In the genomic region with DNA sequence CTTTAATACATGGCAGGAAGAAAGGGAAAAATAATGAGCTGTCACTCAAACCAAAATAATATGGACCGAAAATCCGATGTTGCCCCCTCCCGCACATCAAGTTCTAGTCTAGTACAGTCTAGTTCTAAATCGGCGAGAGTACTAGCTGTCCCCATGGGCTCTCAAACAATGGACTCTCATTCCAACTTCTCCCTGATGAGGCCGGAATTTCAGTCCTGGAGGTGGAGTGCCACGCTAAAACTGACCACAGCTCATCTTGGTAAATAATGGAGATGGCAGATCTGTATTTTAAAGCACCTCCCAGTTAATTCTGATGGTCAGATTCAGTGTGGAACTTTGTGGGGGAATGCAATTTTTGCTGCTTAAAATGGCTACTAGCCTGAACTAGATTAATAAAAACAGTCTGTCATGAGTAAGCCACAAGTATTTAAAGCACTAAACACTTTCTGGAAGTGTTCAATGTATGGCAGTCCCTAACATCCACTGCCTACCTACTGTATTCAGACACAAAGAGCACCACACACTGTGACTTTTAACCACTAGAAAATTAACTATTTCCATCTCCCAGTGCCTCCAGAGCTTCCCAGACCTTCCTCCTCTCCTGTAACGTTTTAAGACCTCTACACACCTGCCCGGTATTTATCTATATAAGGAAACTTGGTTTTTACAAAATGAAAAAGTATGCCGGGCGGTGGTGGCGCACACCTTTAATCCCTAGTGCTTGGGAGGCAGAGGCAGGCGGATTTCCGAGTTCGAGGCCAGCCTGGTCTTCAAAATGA, we compare ENCODE assay signal across 8 mouse cellular contexts. TPM values are rescaled to one million over a fixed set of nuclear protein-coding genes. Genes with fewer than 3 reads are reported as not detected.
A peak's percentile ranks its signal among the peaks of the same experiment; 100 is the strongest.
DNase-seq lines count a peak whose midpoint lies in the region; ATAC-seq and TF ChIP-seq lines count a peak whose summit lies in the region.

No protein-coding gene starts in this region.

- peaks cover 33% of the 10 kb centered on the region for H3K36me3 ChIP-seq in G1E (replicated peaks)
- no peaks in the 10 kb centered on the region; the same call in 1 of the 2 replicates for H3K36me3 ChIP-seq in heart, embryonic 10.5 days
- 0 out of 2 replicates have a peak, but pooled peaks cover 5% of the 10 kb centered on the region for H3K36me3 ChIP-seq in limb, embryonic 12.5 days

- peaks cover 37% of the 10 kb centered on the region for H3K4me1 ChIP-seq in G1E (ENCODE audit: insufficient read depth, low read depth, low read length)
- H3K4me1 ChIP-seq in heart, embryonic 10.5 days, result peaks cover 36% of the 10 kb centered on the region
- peaks cover 35% of the 10 kb centered on the region for H3K4me1 ChIP-seq in limb, embryonic 12.5 days (replicated peaks)

- 64% methylated on average over 15 of the region's 15 CpGs for WGBS in heart, embryonic 10.5 days
- 72% methylated on average over 15 of the region's 15 CpGs for WGBS in limb, embryonic 12.5 days

- peak overlapping the region; percentile 84 for H3K4me3 ChIP-seq in G1E (ENCODE audit: low read depth, low read length)
- H3K4me3 ChIP-seq in heart, embryonic 10.5 days, result peak overlapping the region; percentile 94
- peak overlapping the region; percentile 100 for H3K4me3 ChIP-seq in limb, embryonic 12.5 days (replicated peaks)

- no peak for ATAC-seq in G1E (ENCODE audit: extremely low read depth, insufficient number of reproducible peaks, low FRiP score, poor library complexity, severe bottlenecking)
- no peak for ATAC-seq in limb, embryonic 12.5 days (ENCODE audit: insufficient number of reproducible peaks, insufficient read depth, low FRiP score, low TSS enrichment, low read depth)

- TF ChIP-seq CTCF in G1E (IDR thresholded peaks at IDR 0.05; ENCODE audit: low read depth, low read length), result no peak

- H3K27ac ChIP-seq in heart, embryonic 10.5 days, result peak overlapping the region; percentile 100
- peak overlapping the region; percentile 100 for H3K27ac ChIP-seq in limb, embryonic 12.5 days

- no peaks in the 10 kb centered on the region for H3K9me3 ChIP-seq in G1E (replicated peaks)
- H3K9me3 ChIP-seq in heart, embryonic 10.5 days, result no peaks in the 10 kb centered on the region
- no peaks in the 10 kb centered on the region for H3K9me3 ChIP-seq in limb, embryonic 12.5 days

- no peaks in the 10 kb centered on the region for H3K27me3 ChIP-seq in G1E (ENCODE audit: insufficient read depth, low read length)
- no peaks in the 10 kb centered on the region for H3K27me3 ChIP-seq in heart, embryonic 10.5 days (ENCODE audit: insufficient read depth, poor library complexity, severe bottlenecking)
- no peaks in the 10 kb centered on the region for H3K27me3 ChIP-seq in limb, embryonic 12.5 days

- peak overlapping the region; percentile 76 for H3K4me2 ChIP-seq in limb, embryonic 12.5 days

- H3K9ac ChIP-seq in limb, embryonic 12.5 days (replicated peaks), result peak overlapping the region; percentile 100

- DNase-seq in cerebellum, adult 9-10 months, result peak; percentile 60
- DNase-seq in cerebellum, postnatal 36 days, result no peak
- DNase-seq in G1E (ENCODE audit: low spot score), result no peak
- no peak for DNase-seq in heart, embryonic 10.5 days (ENCODE audit: low spot score)
- peak; percentile 9 to 29 for DNase-seq in natural killer cell, adult 2 months (ENCODE audit: low spot score in 2 of 2)
- DNase-seq in left cerebral cortex, adult 9 months (ENCODE audit: low spot score in 2 of 2), result no peak
- no peak for DNase-seq in adrenal gland, postnatal 4 days (ENCODE audit: low spot score in 2 of 2)

RNA-seq across cellular contexts. Expression of a gene that starts 2.8 kb away (rescaled TPM):
- total RNA-seq in G1E (2014; fragmentation: Nextera tagmentation) (34.4 and 41.2 TPM in 2 replicates), G1E (2017) (9.2 and 13.4 TPM in 2 replicates)
- 10.7 and 12.9 TPM in 2 replicates for polyA plus RNA-seq in G1E (2012)
- polyA plus RNA-seq in heart, embryonic 10.5 days (2016; fragmentation: Nextera tagmentation; extraction: Ambion mirVana), result 3.3 and 3.4 TPM in 2 replicates
- 4.4 and 4.8 TPM in 2 replicates for polyA plus RNA-seq in limb, embryonic 12.5 days (2016; fragmentation: Nextera tagmentation; extraction: Ambion mirVana)
- total RNA-seq in adrenal gland, postnatal 4 days (2021), result 10 to 100 TPM; 21.6 to 24.8 TPM

RNA-seq across cellular contexts. Expression of a gene that starts 35.0 kb away (rescaled TPM):
- 7.5 and 10.1 TPM in 2 replicates for total RNA-seq in G1E (2014; fragmentation: Nextera tagmentation)
- total RNA-seq in G1E (2017), result 18.6 and 21.3 TPM in 2 replicates
- 20.0 and 27.5 TPM in 2 replicates for polyA plus RNA-seq in G1E (2012)
- polyA plus RNA-seq in heart, embryonic 10.5 days (2016; fragmentation: Nextera tagmentation; extraction: Ambion mirVana), result 43.8 and 63.2 TPM in 2 replicates
- polyA plus RNA-seq in limb, embryonic 12.5 days (2016; fragmentation: Nextera tagmentation; extraction: Ambion mirVana), result 71.7 and 78.7 TPM in 2 replicates
- total RNA-seq in adrenal gland, postnatal 4 days (2021), result 10 to 100 TPM; 26.1 to 27.4 TPM

RNA-seq across cellular contexts. Expression of a gene that starts 54.7 kb away (rescaled TPM):
- total RNA-seq in G1E (2014; fragmentation: Nextera tagmentation) (not detected in 2 replicates), G1E (2017) (0.05 TPM in 1 of 2 replicates, not detected in the other)
- not detected in 2 replicates for polyA plus RNA-seq in G1E (2012)
- not detected in 2 replicates for polyA plus RNA-seq in heart, embryonic 10.5 days (2016; fragmentation: Nextera tagmentation; extraction: Ambion mirVana)
- not detected in 2 replicates for polyA plus RNA-seq in limb, embryonic 12.5 days (2016; fragmentation: Nextera tagmentation; extraction: Ambion mirVana)
- total RNA-seq in adrenal gland, postnatal 4 days (2021), result not detected

Comparison
In these comparisons a context has a peak if more than half of its experiments do, and no peak if none do; other contexts are left out.
1. DNase-seq: peak in cerebellum, adult 9-10 months (single experiment) and natural killer cell, adult 2 months (2 of 2); none in cerebellum, postnatal 36 days (0 of 2), G1E (single experiment), heart, embryonic 10.5 days (single experiment), left cerebral cortex, adult 9 months (0 of 2) and adrenal gland, postnatal 4 days (0 of 2).
2. Peak in every context shown above with its lines, with median percentiles within 50 percentile points of each other: H3K4me3 ChIP-seq.